Mouse (Mus musculus): ENCODE data around the gene Gucd1. TPM values are rescaled to one million over a fixed set of nuclear protein-coding genes. Genes with fewer than 3 reads are reported as not detected.

The Gucd1 gene
- polyA plus RNA-seq, 1 experiment from 2014 or later: 19.4 TPM

- H3K9me3 ChIP-seq (ENCODE audit: control insufficient read depth, low read length): no peaks in the 10 kb centered on the region
- no peak overlapping the region for H3K4me2 ChIP-seq (ENCODE audit: low read depth, low read length)
- H3K4me3 ChIP-seq (ENCODE audit: low read depth, low read length): no peak overlapping the region
- H3K4me1 ChIP-seq (ENCODE audit: control insufficient read depth, insufficient read depth, low read length): no peaks in the 10 kb centered on the region
- peaks cover 18% of the 10 kb centered on the region; the same call in 1 of the 2 replicates for H3K36me3 ChIP-seq (ENCODE audit: control insufficient read depth, insufficient read depth, low read length)
- peak overlapping the region; percentile 57; the same call in 1 of the 2 replicates for H3K27ac ChIP-seq (ENCODE audit: low read depth, low read length)
- 70% methylated on average over 6 of the region's 6 CpGs for WGBS
- ATAC-seq (ENCODE audit: low read depth): no peak
- H3K27me3 ChIP-seq (ENCODE audit: control insufficient read depth, insufficient read depth, low read length): no peaks in the 10 kb centered on the region
- H3K9ac ChIP-seq (replicated peaks; ENCODE audit: low read depth, low read length): no peak overlapping the region
Measured at GRCm38 (mm10) chr10:75304413-75304812, 213.4 kb downstream of the Gucd1 start.

- 92% methylated on average over 5 of the region's 5 CpGs for WGBS
- Histone ChIP-seq H3K9ac (replicated peaks; ENCODE audit: low read depth, low read length) (no peak overlapping the region), H3K36me3 (ENCODE audit: control insufficient read depth, insufficient read depth, low read length) (peaks cover 17% of the 10 kb centered on the region; the same call in 1 of the 2 replicates), H3K4me3 (ENCODE audit: low read depth, low read length) (no peak overlapping the region), H3K4me1 (ENCODE audit: control insufficient read depth, insufficient read depth, low read length) (no peaks in the 10 kb centered on the region), H3K27me3 (ENCODE audit: control insufficient read depth, insufficient read depth, low read length) (no peaks in the 10 kb centered on the region), H3K9me3 (ENCODE audit: control insufficient read depth, low read length) (no peaks in the 10 kb centered on the region), H3K4me2 (ENCODE audit: low read depth, low read length) (no peak overlapping the region), H3K27ac (ENCODE audit: low read depth, low read length) (peak overlapping the region; percentile 57; the same call in 1 of the 2 replicates)
- ATAC-seq (ENCODE audit: low read depth): no peak
Measured at GRCm38 (mm10) chr10:75304049-75304405, 213.7 kb downstream of the Gucd1 start.

GRCm38 (mm10) chr10:75303324-75304048 is 214.3 kb downstream of the Gucd1 start:
- Histone ChIP-seq H3K9me3 (ENCODE audit: control insufficient read depth, low read length) (no peaks in the 10 kb centered on the region), H3K4me3 (ENCODE audit: low read depth, low read length) (no peak overlapping the region), H3K27ac (ENCODE audit: low read depth, low read length) (no peak overlapping the region), H3K4me2 (ENCODE audit: low read depth, low read length) (no peak overlapping the region), H3K36me3 (ENCODE audit: control insufficient read depth, insufficient read depth, low read length) (peaks cover 14% of the 10 kb centered on the region; the same call in 1 of the 2 replicates), H3K27me3 (ENCODE audit: control insufficient read depth, insufficient read depth, low read length) (no peaks in the 10 kb centered on the region), H3K4me1 (ENCODE audit: control insufficient read depth, insufficient read depth, low read length) (no peaks in the 10 kb centered on the region), H3K9ac (replicated peaks; ENCODE audit: low read depth, low read length) (no peak overlapping the region)
- WGBS: 84% methylated on average over 8 of the region's 8 CpGs
- ATAC-seq (ENCODE audit: low read depth): no peak

- H3K4me3 ChIP-seq (ENCODE audit: low read depth, low read length): no peak overlapping the region
- WGBS: 93% methylated on average over 4 of the region's 4 CpGs
- H3K27ac ChIP-seq (ENCODE audit: low read depth, low read length): no peak overlapping the region
- no peaks in the 10 kb centered on the region for H3K4me1 ChIP-seq (ENCODE audit: control insufficient read depth, insufficient read depth, low read length)
- H3K36me3 ChIP-seq (ENCODE audit: control insufficient read depth, insufficient read depth, low read length): peaks cover 6% of the 10 kb centered on the region; the same call in 1 of the 2 replicates
- H3K4me2 ChIP-seq (ENCODE audit: low read depth, low read length): no peak overlapping the region
- no peak for ATAC-seq (ENCODE audit: low read depth)
- H3K9me3 ChIP-seq (ENCODE audit: control insufficient read depth, low read length): no peaks in the 10 kb centered on the region
- no peak overlapping the region for H3K9ac ChIP-seq (replicated peaks; ENCODE audit: low read depth, low read length)
- H3K27me3 ChIP-seq (ENCODE audit: control insufficient read depth, insufficient read depth, low read length): no peaks in the 10 kb centered on the region
Measured at GRCm38 (mm10) chr10:75302536-75302935, 215.2 kb downstream of the Gucd1 start.

GRCm38 (mm10) chr10:75301937-75302336 is 215.8 kb downstream of the Gucd1 start:
- 97% methylated on average over 4 of the region's 4 CpGs for WGBS
- no peak overlapping the region for H3K4me3 ChIP-seq (ENCODE audit: low read depth, low read length)
- ATAC-seq (ENCODE audit: low read depth): no peak
- H3K36me3 ChIP-seq (ENCODE audit: control insufficient read depth, insufficient read depth, low read length): peaks cover under 1% of the 10 kb centered on the region; the same call in 1 of the 2 replicates
- no peaks in the 10 kb centered on the region for H3K4me1 ChIP-seq (ENCODE audit: control insufficient read depth, insufficient read depth, low read length)
- H3K27ac ChIP-seq (ENCODE audit: low read depth, low read length): no peak overlapping the region
- H3K9ac ChIP-seq (replicated peaks; ENCODE audit: low read depth, low read length): no peak overlapping the region
- no peaks in the 10 kb centered on the region for H3K27me3 ChIP-seq (ENCODE audit: control insufficient read depth, insufficient read depth, low read length)
- no peak overlapping the region for H3K4me2 ChIP-seq (ENCODE audit: low read depth, low read length)
- no peaks in the 10 kb centered on the region for H3K9me3 ChIP-seq (ENCODE audit: control insufficient read depth, low read length)

- Histone ChIP-seq H3K4me1 (ENCODE audit: control insufficient read depth, insufficient read depth, low read length) (no peaks in the 10 kb centered on the region), H3K27ac (ENCODE audit: low read depth, low read length) (no peak overlapping the region), H3K27me3 (ENCODE audit: control insufficient read depth, insufficient read depth, low read length) (no peaks in the 10 kb centered on the region), H3K36me3 (ENCODE audit: control insufficient read depth, insufficient read depth, low read length) (no peaks in the 10 kb centered on the region), H3K4me3 (ENCODE audit: low read depth, low read length) (no peak overlapping the region), H3K4me2 (ENCODE audit: low read depth, low read length) (no peak overlapping the region), H3K9ac (replicated peaks; ENCODE audit: low read depth, low read length) (no peak overlapping the region), H3K9me3 (ENCODE audit: control insufficient read depth, low read length) (no peaks in the 10 kb centered on the region)
- no peak for ATAC-seq (ENCODE audit: low read depth)
- 95% methylated on average over 12 of the region's 12 CpGs for WGBS
Measured at GRCm38 (mm10) chr10:75301195-75301806, 216.5 kb downstream of the Gucd1 start.

Other genes starting within 250 kb of the Gucd1 start
- gene Adora2a, start 201.1 kb downstream of the Gucd1 start, polyA plus RNA-seq (2014; fragmentation: Nextera tagmentation; extraction: Ambion mirVana): 3.4 and 4.1 TPM in 2 replicates
- gene Upb1, start 116.9 kb downstream of the Gucd1 start, polyA plus RNA-seq (2014; fragmentation: Nextera tagmentation; extraction: Ambion mirVana): 0.13 and 0.15 TPM in 2 replicates
- gene Snrpd3, start 421 bp downstream of the Gucd1 start, polyA plus RNA-seq (2014; fragmentation: Nextera tagmentation; extraction: Ambion mirVana): 113 and 124 TPM in 2 replicates
- gene Lrrc75b, start 42.4 kb upstream of the Gucd1 start, polyA plus RNA-seq (2014; fragmentation: Nextera tagmentation; extraction: Ambion mirVana): 32.6 and 36.6 TPM in 2 replicates
- 0.85 and 1.5 TPM in 2 replicates for gene Ggt1, start 43.6 kb upstream of the Gucd1 start, polyA plus RNA-seq (2014; fragmentation: Nextera tagmentation; extraction: Ambion mirVana)
- 0.43 and 1.5 TPM in 2 replicates for gene Ggt5, start 71.4 kb upstream of the Gucd1 start, polyA plus RNA-seq (2014; fragmentation: Nextera tagmentation; extraction: Ambion mirVana)
- gene Susd2, start 126.0 kb upstream of the Gucd1 start, polyA plus RNA-seq (2014; fragmentation: Nextera tagmentation; extraction: Ambion mirVana): 9.8 and 12.3 TPM in 2 replicates
- 34.2 and 39.9 TPM in 2 replicates for gene Cabin1, start 246.4 kb upstream of the Gucd1 start, polyA plus RNA-seq (2014; fragmentation: Nextera tagmentation; extraction: Ambion mirVana)

Data from neural tube, embryonic 14.5 days (tissue).